Mouse (Mus musculus) embryonic fibroblast, embryonic 13.5 days (primary cell): ENCODE data around the gene Gm867. TPM values are rescaled to one million over a fixed set of nuclear protein-coding genes. Genes with fewer than 3 reads are reported as not detected.

ENCODE experiments used
- H3K27ac ChIP-seq: 2 replicates; pipeline ENCODE4 v1.5.1; 2012; ENCODE audit warnings: low read length, control low read depth, inconsistent platforms; ENCODE audit not compliant: insufficient read depth
- H3K4me1 ChIP-seq: 2 replicates; pipeline ENCODE4 v1.6.1; 2011; ENCODE audit warnings: low read length; ENCODE audit not compliant: control insufficient read depth, insufficient read depth
- H3K4me3 ChIP-seq: 2 replicates; pipeline ENCODE4 v1.5.1; 2011; ENCODE audit warnings: mild to moderate bottlenecking, control low read depth, low read length; ENCODE audit not compliant: insufficient read depth
- CTCF ChIP-seq: IDR thresholded peaks from 2 replicates; pipeline ENCODE4 v1.5.1; 2011; ENCODE audit warnings: mild to moderate bottlenecking, control low read depth, low read length, moderate library complexity, borderline replicate concordance; ENCODE audit not compliant: insufficient read depth
- POLR2A ChIP-seq: IDR thresholded peaks from 2 replicates; pipeline ENCODE4 v1.6.1; 2011; ENCODE audit warnings: low read depth, mild to moderate bottlenecking, control low read depth, low read length, moderate library complexity
- polyA plus RNA-seq: library from polyadenylated mRNA; stranded (reverse); fragments of >200 nt; gene quantifications from 2 replicates; pipeline ENCODE4 v1.2.4, GENCODE M21; 2011; ENCODE audit warnings: low read depth; ENCODE audit not compliant: missing spikeins, insufficient read length

The Gm867 gene
- polyA plus RNA-seq, 1 experiment: 0.74 TPM

DNA sequence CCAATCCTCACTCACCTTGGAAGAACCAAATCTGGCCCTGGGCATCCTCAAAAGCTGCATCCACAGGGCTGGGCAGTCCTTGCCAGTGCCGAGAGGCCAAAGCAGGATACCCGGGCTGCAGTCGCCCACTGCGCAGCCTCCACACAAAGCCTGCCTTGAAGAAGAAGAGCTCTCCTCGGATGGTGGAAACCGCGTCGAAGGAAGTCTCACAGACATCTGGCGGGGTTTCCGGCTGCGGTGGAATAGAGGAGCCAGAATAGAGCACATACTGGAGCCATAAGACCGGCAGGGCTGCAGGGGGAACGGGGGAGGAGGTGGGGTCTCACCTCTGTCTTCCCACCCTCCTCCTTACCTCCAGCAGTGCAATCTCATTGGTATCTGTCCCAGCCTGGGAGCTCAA, 14.1 kb downstream of the Gm867 start:
- peaks cover 3% of the 10 kb centered on the region; the same call in 1 of the 2 replicates for H3K4me1 ChIP-seq
- no peak for TF ChIP-seq POLR2A
- no peak for TF ChIP-seq CTCF
- H3K27ac ChIP-seq: no peak overlapping the region
- H3K4me3 ChIP-seq: no peak overlapping the region

DNA sequence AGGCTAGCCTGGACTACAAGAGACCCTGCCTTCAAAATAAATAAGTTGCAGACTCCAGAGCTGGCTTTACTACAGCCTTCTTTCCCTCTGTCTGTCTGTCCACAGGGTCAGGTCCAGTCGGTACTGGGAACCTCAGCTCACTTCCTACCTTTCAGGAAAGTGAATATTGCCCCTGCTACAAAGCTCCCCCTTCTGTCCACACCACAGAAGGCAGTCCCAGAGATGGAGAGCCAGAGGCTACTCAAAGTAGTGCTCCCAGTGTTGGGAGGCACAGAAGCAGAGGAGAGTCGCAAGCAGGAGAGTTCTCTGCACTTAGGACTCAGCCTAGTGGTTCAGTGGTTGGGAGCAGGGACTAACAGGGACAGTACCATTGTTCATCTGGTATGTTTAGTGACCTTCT, 16.1 kb downstream of the Gm867 start:
- H3K27ac ChIP-seq: no peak overlapping the region
- TF ChIP-seq CTCF (no peak), POLR2A (no peak)
- H3K4me3 ChIP-seq: no peak overlapping the region
- no peaks in the 10 kb centered on the region for H3K4me1 ChIP-seq

DNA sequence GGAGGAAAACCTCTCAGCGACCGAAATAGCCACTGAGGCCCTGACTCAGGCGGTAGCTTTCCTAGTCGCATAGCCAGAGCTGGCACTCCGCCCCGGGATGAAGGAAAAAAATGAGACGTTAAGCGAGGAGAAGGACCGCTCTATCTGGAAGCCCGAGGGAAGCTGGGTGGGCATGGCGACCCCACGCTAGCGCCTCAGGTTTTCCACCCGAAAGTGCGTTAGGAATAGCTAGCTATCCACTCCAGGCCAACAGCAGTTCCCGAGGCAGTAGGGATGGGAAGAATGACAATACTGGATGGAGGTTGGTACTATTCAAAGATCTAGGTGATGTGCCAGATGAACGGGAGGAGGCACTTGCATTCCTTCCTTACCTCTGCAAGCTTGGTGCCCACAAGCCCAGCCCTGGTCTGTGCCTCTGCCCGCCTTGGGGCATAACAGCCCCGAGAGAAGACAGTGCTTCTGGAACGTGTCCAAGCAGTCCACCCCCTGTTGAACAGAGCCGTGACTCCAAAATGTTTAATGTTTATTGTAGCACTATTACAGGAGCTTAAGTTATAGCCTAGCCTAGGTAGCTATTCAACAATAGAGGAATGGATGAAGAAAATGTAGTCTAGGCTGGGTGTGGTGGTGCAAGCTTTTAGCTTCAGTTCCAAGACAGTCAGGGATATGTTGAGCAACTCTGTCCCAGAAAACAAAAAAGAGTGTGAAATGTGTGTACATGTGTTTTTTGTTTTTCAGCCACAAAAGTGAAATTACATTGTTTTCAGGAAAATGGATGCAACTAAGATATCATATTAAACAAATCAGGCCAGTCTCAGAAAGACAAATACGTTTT, 18.5 kb downstream of the Gm867 start:
- Histone ChIP-seq H3K4me1 (peaks cover 4% of the 10 kb centered on the region), H3K27ac (peak overlapping the region; percentile 64), H3K4me3 (peak overlapping the region; percentile 73)
- TF ChIP-seq POLR2A (no peak), CTCF (no peak)

DNA sequence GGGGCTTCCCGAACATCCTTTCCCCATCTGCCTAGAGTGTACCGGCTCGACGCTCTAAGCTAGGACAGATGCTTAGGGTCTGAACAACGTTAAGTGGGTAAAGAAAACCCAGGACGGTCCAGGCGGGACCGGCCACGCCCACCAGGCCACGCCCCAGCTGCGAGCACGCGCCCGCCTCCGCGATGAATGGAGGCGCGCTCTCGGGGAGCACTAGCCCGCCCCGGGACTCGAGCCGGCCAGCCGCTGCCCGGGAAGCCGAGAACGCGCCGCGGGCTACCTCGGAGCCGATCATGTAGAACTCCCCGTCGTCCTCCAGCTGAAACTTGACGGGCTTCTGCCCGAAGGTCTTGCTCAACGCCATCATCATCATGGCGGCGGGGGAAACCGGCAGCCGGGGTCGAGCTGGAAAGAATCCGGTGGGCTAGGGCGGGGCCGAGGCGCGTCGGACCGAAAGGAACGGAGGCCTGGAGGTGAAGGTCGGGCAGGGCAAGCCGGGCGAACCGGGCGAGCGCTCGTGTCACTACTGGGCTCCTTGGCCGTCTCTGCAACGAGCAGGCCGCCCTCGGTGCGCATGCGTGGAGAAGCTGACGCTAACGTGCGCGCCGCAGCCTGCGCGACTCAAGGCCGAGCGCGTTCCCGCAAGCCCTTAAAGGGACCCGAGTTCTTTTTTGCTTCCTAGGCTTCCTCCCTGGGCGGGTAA, 19.3 kb downstream of the Gm867 start, which contains the start of gene Smarcb1:
TSS of gene Smarcb1 (minus strand) at position 592 of the 700 bp plus-strand sequence.
- Histone ChIP-seq H3K4me1 (peaks cover 8% of the 10 kb centered on the region), H3K4me3 (peak within 1 kb of the TSS; percentile 73), H3K27ac (peak within 1 kb of the TSS; percentile 91)
- no peak for TF ChIP-seq CTCF
- peak; percentile 90 for TF ChIP-seq POLR2A

DNA sequence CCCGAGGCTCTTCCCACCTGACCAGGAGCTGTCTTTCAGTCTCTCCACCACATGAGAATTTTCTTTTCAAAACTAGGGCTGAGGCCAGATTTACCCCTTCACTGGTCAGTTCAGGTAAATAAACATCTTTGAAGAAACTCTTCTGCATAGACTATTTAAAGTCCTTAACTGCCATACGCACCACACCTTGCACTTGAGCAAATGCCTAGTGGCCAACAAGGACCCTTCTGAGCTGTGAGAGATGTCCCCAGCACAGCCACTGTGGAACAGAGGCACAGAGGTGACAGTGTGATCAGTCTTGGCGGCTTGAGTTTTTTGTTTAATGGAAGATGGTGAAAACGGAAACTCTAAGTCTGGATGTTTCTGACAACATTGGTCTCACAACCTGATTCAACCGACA, 21.4 kb downstream of the Gm867 start:
- H3K4me3 ChIP-seq: no peak overlapping the region
- peaks cover 8% of the 10 kb centered on the region for H3K4me1 ChIP-seq
- H3K27ac ChIP-seq: no peak overlapping the region
- TF ChIP-seq CTCF (no peak), POLR2A (no peak)

DNA sequence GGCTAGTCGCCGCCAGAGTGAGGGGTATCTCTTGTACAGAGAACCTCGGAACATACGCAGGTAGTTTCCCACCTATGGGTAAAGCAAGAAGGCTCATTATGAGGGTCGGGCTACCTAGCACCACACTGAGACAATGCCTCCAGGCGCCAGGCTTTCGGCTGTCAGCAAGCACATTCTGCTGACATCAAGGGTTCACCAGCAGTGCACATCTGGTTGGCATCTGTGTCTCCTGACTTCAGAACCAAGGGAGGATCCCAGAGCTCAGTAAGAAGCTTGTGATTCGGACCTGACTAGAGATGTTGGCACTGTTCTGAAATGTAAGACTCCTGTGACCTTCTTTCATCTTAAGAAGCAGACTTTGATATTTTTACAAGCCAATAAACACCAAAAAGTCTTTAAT, 23.6 kb downstream of the Gm867 start:
- no peak for TF ChIP-seq CTCF
- Histone ChIP-seq H3K4me1 (peaks cover 8% of the 10 kb centered on the region), H3K27ac (no peak overlapping the region), H3K4me3 (no peak overlapping the region)

DNA sequence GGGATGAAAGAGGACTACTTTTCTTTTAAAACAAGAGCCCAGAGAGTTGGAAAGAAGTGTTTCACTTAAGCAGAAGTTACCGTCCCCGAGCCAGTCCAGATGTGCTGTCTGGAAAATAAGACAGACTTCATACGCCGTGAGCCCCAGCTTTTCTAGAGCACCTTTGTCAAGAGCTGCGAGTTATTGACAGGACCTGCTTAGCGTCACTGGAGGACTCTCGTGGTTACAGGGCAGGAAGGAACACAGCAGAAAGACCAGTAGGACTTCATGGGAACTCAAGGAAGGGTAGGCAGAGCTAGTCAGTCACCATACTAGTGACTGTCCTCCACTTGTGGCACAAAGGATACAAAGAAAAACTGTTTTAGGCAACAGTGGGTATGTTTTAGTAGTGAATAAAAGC, 24.9 kb downstream of the Gm867 start:
- Histone ChIP-seq H3K4me1 (peaks cover 8% of the 10 kb centered on the region), H3K27ac (no peak overlapping the region), H3K4me3 (no peak overlapping the region)
- TF ChIP-seq CTCF (no peak), POLR2A (no peak)

DNA sequence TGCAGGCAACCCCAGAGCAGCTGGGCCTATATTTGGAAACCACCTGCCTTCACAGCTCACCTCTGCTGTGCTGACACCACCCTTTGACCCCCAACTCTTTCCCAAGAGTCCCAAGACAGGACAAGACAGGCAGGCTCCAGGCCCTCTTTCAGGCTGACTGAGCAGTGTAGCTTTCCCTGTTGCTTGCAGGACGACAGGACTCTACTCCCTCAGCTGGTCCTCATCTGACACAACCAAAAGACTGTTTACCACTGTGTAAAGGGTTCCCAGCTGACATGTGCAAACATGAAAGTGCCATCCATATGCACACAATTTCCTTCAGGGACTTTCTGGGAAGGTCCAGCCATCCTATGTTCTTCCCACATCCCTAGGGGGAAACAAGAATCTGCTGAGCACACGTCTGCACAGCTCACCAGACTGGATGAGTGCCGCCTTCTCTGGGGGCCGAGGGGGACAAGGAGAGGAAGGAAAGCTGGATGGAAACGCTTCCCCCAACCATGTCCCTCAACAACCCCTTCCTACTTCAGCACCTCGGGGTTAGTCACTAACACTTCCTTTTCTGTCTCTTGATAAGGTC, 27.4 kb downstream of the Gm867 start:
- Histone ChIP-seq H3K4me1 (peaks cover 4% of the 10 kb centered on the region; the same call in 1 of the 2 replicates), H3K4me3 (no peak overlapping the region), H3K27ac (no peak overlapping the region)
- no peak for TF ChIP-seq CTCF
- no peak for TF ChIP-seq POLR2A

DNA sequence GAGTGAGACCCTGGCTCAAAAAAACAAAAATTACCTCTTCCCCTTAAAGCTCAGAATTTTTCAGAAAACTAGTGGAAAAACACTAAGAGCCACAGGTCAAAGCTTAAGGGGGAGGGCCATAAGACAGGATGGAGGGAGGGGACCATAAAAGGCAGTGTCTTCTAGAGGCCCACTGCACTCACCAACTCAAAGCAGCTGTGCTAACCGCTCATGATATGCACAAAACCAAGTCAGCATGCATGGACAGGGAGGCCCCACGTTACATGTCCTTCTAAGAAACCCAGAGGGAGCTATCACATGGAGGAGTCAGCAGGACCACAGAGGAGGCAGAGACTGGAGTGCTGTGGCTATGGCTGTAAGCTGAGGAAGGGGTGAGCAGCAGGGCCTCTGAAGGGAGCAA, 29.8 kb downstream of the Gm867 start:
- Histone ChIP-seq H3K4me1 (no peaks in the 10 kb centered on the region; the same call in 1 of the 2 replicates), H3K4me3 (no peak overlapping the region), H3K27ac (no peak overlapping the region)
- TF ChIP-seq CTCF: no peak
- no peak for TF ChIP-seq POLR2A

DNA sequence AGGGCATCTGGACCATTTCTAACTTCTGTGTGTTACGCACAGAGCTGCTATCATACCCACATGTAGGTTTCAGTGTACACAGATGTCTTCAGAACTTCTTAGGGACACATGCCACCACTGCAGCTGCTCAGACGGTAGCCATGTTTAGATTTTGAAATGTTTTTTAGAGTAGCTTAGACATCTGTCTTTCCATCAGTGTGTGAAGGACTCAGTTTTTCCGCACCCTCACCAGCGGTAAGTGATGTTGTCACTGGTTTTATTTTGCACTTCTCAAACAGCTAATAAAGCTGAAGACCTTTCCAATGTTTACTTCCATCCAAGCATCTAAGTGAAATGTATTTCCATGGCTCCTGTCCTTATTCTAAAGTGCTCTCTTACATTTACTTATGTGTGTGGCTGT, 33.6 kb downstream of the Gm867 start:
- Histone ChIP-seq H3K27ac (no peak overlapping the region), H3K4me1 (no peaks in the 10 kb centered on the region), H3K4me3 (no peak overlapping the region)
- TF ChIP-seq CTCF (no peak), POLR2A (no peak)
